Mouse (Mus musculus) embryonic facial prominence, embryonic 14.5 days (tissue): ENCODE results near the gene Rhobtb3. TPM values are rescaled to one million over a fixed set of nuclear protein-coding genes. Genes with fewer than 3 reads are reported as not detected.
"Not testable (repeated sequence)": the region's sequence is repeated elsewhere in the genome, so short reads cannot be mapped to it uniquely, and the experiment has no call there.

ENCODE experiments used
- ATAC-seq: fragments of 200-750 bp; cut with Nextera tagmentation; 2 replicates; pipeline ENCODE4 v1.8.0; 2017; ENCODE audit warnings: low read depth, moderate number of reproducible peaks, moderate TSS enrichment
- DNase-seq: peaks from one replicate; pipeline ENCODE4 v3.0.0-alpha.2; 2015; ENCODE audit warnings: low spot score
- H3K27ac ChIP-seq: fragments of 300-500 bp; sonication (generic); replicated peaks from 2 replicates; pipeline ENCODE4 v1.5.1; 2014; ENCODE audit warnings: low read depth, mild to moderate bottlenecking, low read length, moderate library complexity
- H3K27me3 ChIP-seq: fragments of 300-500 bp; sonication (generic); replicated peaks from 2 replicates; pipeline ENCODE4 v1.6.1; 2014; ENCODE audit warnings: low read length; ENCODE audit not compliant: control insufficient read depth, insufficient read depth
- H3K36me3 ChIP-seq: fragments of 300-500 bp; sonication (generic); 2 replicates; pipeline ENCODE4 v1.6.1; 2014; ENCODE audit warnings: low read length, mixed read lengths; ENCODE audit not compliant: control insufficient read depth, insufficient read depth
- H3K4me1 ChIP-seq: fragments of 300-500 bp; sonication (generic); 2 replicates; pipeline ENCODE4 v1.6.1; 2014; ENCODE audit warnings: antibody characterized with exemption, low read length; ENCODE audit not compliant: control insufficient read depth, insufficient read depth
- H3K4me2 ChIP-seq: fragments of 300-500 bp; sonication (generic); 2 replicates; pipeline ENCODE4 v1.6.1; 2014; ENCODE audit warnings: low read depth, mild to moderate bottlenecking, low read length, moderate library complexity, mixed read lengths
- H3K4me3 ChIP-seq: fragments of 300-500 bp; sonication (generic); 2 replicates; pipeline ENCODE4 v1.5.1; 2014; ENCODE audit warnings: low read depth, mild to moderate bottlenecking, low read length
- H3K9ac ChIP-seq: fragments of 300-500 bp; sonication (generic); 2 replicates; pipeline ENCODE4 v1.6.1; 2014; ENCODE audit warnings: low read depth, mild to moderate bottlenecking, low read length, moderate library complexity, mixed read lengths
- H3K9me3 ChIP-seq: fragments of 300-500 bp; sonication (generic); 2 replicates; pipeline ENCODE4 v1.6.1; 2016; ENCODE audit warnings: low read length; ENCODE audit not compliant: control insufficient read depth
- whole genome bisulfite sequencing: fragments of 180-500 bp; shearing (Covaris S2); extraction: QIAGEN DNeasy Blood & Tissue Kit; methylation state at CpG from one replicate; pipeline ENCODE4 v1.1.7; 2014; 5-methylcytosine and 5-hydroxymethylcytosine counted together
- polyA plus RNA-seq: library from polyadenylated mRNA; unstranded; fragments of >200 nt; fragmentation: Nextera tagmentation; extraction: Ambion mirVana; gene quantifications from 2 replicates; pipeline ENCODE4 v1.2.1, GENCODE M21; 2014

The Rhobtb3 gene
- polyA plus RNA-seq, 1 experiment from 2014 or later = 43.0 TPM

- Histone ChIP-seq H3K27ac (no peak overlapping the region), H3K4me2 (no peak overlapping the region), H3K4me3 (no peak overlapping the region), H3K4me1 (no peaks in the 10 kb centered on the region), H3K9ac (no peak overlapping the region), H3K9me3 (no peaks in the 10 kb centered on the region), H3K36me3 (peaks cover 37% of the 10 kb centered on the region), H3K27me3 (no peaks in the 10 kb centered on the region)
- ATAC-seq = no peak
- 79% methylated on average over 1 of the region's 1 CpGs for WGBS
- no peak for DNase-seq
These were observed 10.4 kb downstream of the Rhobtb3 start for GRCm38 (mm10) chr13:75933287-75933686.

GRCm38 (mm10) chr13:75931073-75931472 is 12.7 kb downstream of the Rhobtb3 start:
- Histone ChIP-seq H3K4me1 (no peaks in the 10 kb centered on the region), H3K9ac (no peak overlapping the region), H3K9me3 (no peaks in the 10 kb centered on the region), H3K27ac (no peak overlapping the region), H3K4me2 (no peak overlapping the region), H3K4me3 (no peak overlapping the region), H3K27me3 (no peaks in the 10 kb centered on the region), H3K36me3 (peaks cover 28% of the 10 kb centered on the region; the same call in 1 of the 2 replicates)
- DNase-seq = peak; percentile 84
- WGBS = 17% methylated on average over 5 of the region's 5 CpGs
- peak; percentile 82 for ATAC-seq

- H3K4me1 ChIP-seq = no peaks in the 10 kb centered on the region
- H3K4me2 ChIP-seq = no peak overlapping the region
- H3K9ac ChIP-seq = no peak overlapping the region
- WGBS = 70% methylated on average over 2 of the region's 2 CpGs
- H3K9me3 ChIP-seq = no peaks in the 10 kb centered on the region
- no peak overlapping the region for H3K27ac ChIP-seq
- DNase-seq (no peak), ATAC-seq (no peak)
- H3K4me3 ChIP-seq = no peak overlapping the region
- H3K27me3 ChIP-seq = no peaks in the 10 kb centered on the region
- H3K36me3 ChIP-seq = peaks cover 28% of the 10 kb centered on the region; the same call in 1 of the 2 replicates
These were observed 13.1 kb downstream of the Rhobtb3 start for GRCm38 (mm10) chr13:75930660-75931059.

GRCm38 (mm10) chr13:75930023-75930422 is 13.7 kb downstream of the Rhobtb3 start:
- H3K27ac ChIP-seq = no peak overlapping the region
- no peak overlapping the region for H3K4me3 ChIP-seq
- WGBS = 90% methylated on average over 20 of the region's 20 CpGs
- H3K9ac ChIP-seq = no peak overlapping the region
- DNase-seq = no peak
- no peak overlapping the region for H3K4me2 ChIP-seq
- no peak for ATAC-seq
- peaks cover 28% of the 10 kb centered on the region; the same call in 1 of the 2 replicates for H3K36me3 ChIP-seq
- no peaks in the 10 kb centered on the region for H3K9me3 ChIP-seq
- no peaks in the 10 kb centered on the region for H3K4me1 ChIP-seq
- H3K27me3 ChIP-seq = no peaks in the 10 kb centered on the region

GRCm38 (mm10) chr13:75929071-75929470 is 14.7 kb downstream of the Rhobtb3 start:
- H3K4me1 ChIP-seq, ATAC-seq, H3K9me3 ChIP-seq, H3K27ac ChIP-seq, DNase-seq, H3K27me3 ChIP-seq, H3K9ac ChIP-seq, H3K4me2 ChIP-seq, H3K4me3 ChIP-seq: not testable (repeated sequence)
- peaks cover 28% of the 10 kb centered on the region; the same call in 1 of the 2 replicates for H3K36me3 ChIP-seq
- 87% methylated on average over 5 of the region's 5 CpGs for WGBS

- no peak overlapping the region for H3K27ac ChIP-seq
- no peaks in the 10 kb centered on the region for H3K9me3 ChIP-seq
- H3K4me3 ChIP-seq = no peak overlapping the region
- no peak overlapping the region for H3K9ac ChIP-seq
- no peak for DNase-seq
- no peak overlapping the region for H3K4me2 ChIP-seq
- ATAC-seq = no peak
- no peaks in the 10 kb centered on the region for H3K4me1 ChIP-seq
- peaks cover 23% of the 10 kb centered on the region; the same call in 1 of the 2 replicates for H3K36me3 ChIP-seq
- H3K27me3 ChIP-seq = no peaks in the 10 kb centered on the region
These were observed 15.8 kb downstream of the Rhobtb3 start for GRCm38 (mm10) chr13:75927951-75928350.

GRCm38 (mm10) chr13:75914151-75914550 is 29.6 kb downstream of the Rhobtb3 start:
- no peak overlapping the region for H3K4me2 ChIP-seq
- no peak overlapping the region for H3K27ac ChIP-seq
- no peak for ATAC-seq
- DNase-seq = no peak
- H3K9me3 ChIP-seq = no peaks in the 10 kb centered on the region
- H3K4me3 ChIP-seq = no peak overlapping the region
- 60% methylated on average over 4 of the region's 4 CpGs for WGBS
- H3K4me1 ChIP-seq = no peaks in the 10 kb centered on the region
- H3K9ac ChIP-seq = no peak overlapping the region
- H3K27me3 ChIP-seq = no peaks in the 10 kb centered on the region
- peaks cover 69% of the 10 kb centered on the region for H3K36me3 ChIP-seq

GRCm38 (mm10) chr13:75908187-75908586 is 35.5 kb downstream of the Rhobtb3 start:
- no peaks in the 10 kb centered on the region for H3K27me3 ChIP-seq
- 57% methylated on average over 2 of the region's 2 CpGs for WGBS
- DNase-seq (no peak), ATAC-seq (no peak)
- no peak overlapping the region for H3K4me3 ChIP-seq
- no peaks in the 10 kb centered on the region for H3K9me3 ChIP-seq
- H3K36me3 ChIP-seq = peaks cover 40% of the 10 kb centered on the region
- H3K4me1 ChIP-seq = peaks cover 6% of the 10 kb centered on the region; the same call in 1 of the 2 replicates
- no peak overlapping the region for H3K27ac ChIP-seq
- no peak overlapping the region for H3K9ac ChIP-seq
- no peak overlapping the region for H3K4me2 ChIP-seq

GRCm38 (mm10) chr13:75907133-75907532 is 36.6 kb downstream of the Rhobtb3 start:
- H3K27me3 ChIP-seq = no peaks in the 10 kb centered on the region
- no peak overlapping the region for H3K4me2 ChIP-seq
- 69% methylated on average over 5 of the region's 5 CpGs for WGBS
- H3K9me3 ChIP-seq = no peaks in the 10 kb centered on the region
- no peak overlapping the region for H3K27ac ChIP-seq
- DNase-seq = no peak
- H3K4me1 ChIP-seq = peaks cover 6% of the 10 kb centered on the region; the same call in 1 of the 2 replicates
- H3K36me3 ChIP-seq = peaks cover 42% of the 10 kb centered on the region
- no peak overlapping the region for H3K9ac ChIP-seq
- H3K4me3 ChIP-seq = no peak overlapping the region
- ATAC-seq = no peak
